Mouse (Mus musculus) CH12.LX (cell line): ENCODE results near the gene Hoxa7. TPM values are rescaled to one million over a fixed set of nuclear protein-coding genes. Genes with fewer than 3 reads are reported as not detected.

Experiments
- DNase-seq: peaks from one replicate; pipeline ENCODE4 v3.0.0-alpha.2; 2013; ENCODE audit errors: extremely low read depth
- H3K27ac ChIP-seq: 2 replicates; pipeline ENCODE4 v1.5.1; 2012; ENCODE audit warnings: low read depth, mild to moderate bottlenecking, control low read depth, moderate library complexity; ENCODE audit not compliant: insufficient read depth
- H3K27me3 ChIP-seq: replicated peaks from 2 replicates; pipeline ENCODE3; 2012; ENCODE audit warnings: inconsistent platforms
- H3K36me3 ChIP-seq, 2 experiments: replicated peaks in 1 of 2; 2 replicates each; pipeline versions ENCODE3 to v1.6.1; 2012; ENCODE audit warnings: inconsistent platforms in 1 of 2, low read length in 1 of 2, mild to moderate bottlenecking in 1 of 2, mixed read lengths in 1 of 2, moderate library complexity in 1 of 2; ENCODE audit not compliant: control insufficient read depth in 1 of 2, insufficient read depth in 1 of 2
- H3K4me1 ChIP-seq, 2 experiments: 2 replicates each; pipeline ENCODE4 v1.6.1; 2012; ENCODE audit warnings: inconsistent platforms in 1 of 2, moderate library complexity in 1 of 2; ENCODE audit not compliant: insufficient read depth in 2 of 2, control insufficient read depth in 1 of 2
- H3K4me2 ChIP-seq: 2 replicates; pipeline ENCODE4 v1.6.1; 2012; ENCODE audit warnings: low read depth, mild to moderate bottlenecking, control low read depth; ENCODE audit not compliant: poor library complexity, insufficient read depth, severe bottlenecking
- H3K4me3 ChIP-seq, 3 experiments: fragments of 150-350 bp in 1 of 3; sonication (generic) in 1 of 3; replicated peaks in 1 of 3; 2 replicates each; pipeline versions ENCODE3 to v1.5.1; 2011 to 2012; ENCODE audit warnings: low read depth in 2 of 3, low read length in 2 of 3, mild to moderate bottlenecking in 2 of 3, moderate library complexity in 2 of 3, control low read depth in 1 of 3, improper control_type of control experiment in 1 of 3, inconsistent platforms in 1 of 3, mixed read lengths in 1 of 3; ENCODE audit not compliant: poor library complexity in 1 of 3
- H3K79me2 ChIP-seq: replicated peaks from 2 replicates; pipeline ENCODE4 v1.6.1; 2012; ENCODE audit warnings: mild to moderate bottlenecking, moderate library complexity; ENCODE audit not compliant: control insufficient read depth, poor library complexity, insufficient read depth, severe bottlenecking; ENCODE audit errors: extremely low read depth
- H3K9ac ChIP-seq: 2 replicates; pipeline ENCODE4 v1.6.1; 2012; ENCODE audit warnings: low read depth, mild to moderate bottlenecking, control low read depth, moderate library complexity; ENCODE audit not compliant: insufficient read depth
- H3K9me3 ChIP-seq: replicated peaks from 2 replicates; pipeline ENCODE3; 2012; ENCODE audit warnings: low read length, inconsistent platforms, mixed read lengths
- E2F4 ChIP-seq: IDR thresholded peaks from 2 replicates; pipeline ENCODE4 v1.6.1; 2011; ENCODE audit warnings: low read depth, low read length, improper control_type of control experiment; ENCODE audit not compliant: insufficient replicate concordance
- HCFC1 ChIP-seq: IDR thresholded peaks from 2 replicates; pipeline ENCODE4 v1.6.1; 2012; ENCODE audit warnings: low read depth, mild to moderate bottlenecking, inconsistent platforms, low read length, improper control_type of control experiment
- IRF4 ChIP-seq: IDR thresholded peaks from 2 replicates; pipeline ENCODE4 v1.6.1; 2014; ENCODE audit warnings: low read depth, mild to moderate bottlenecking, inconsistent platforms, low read length, improper control_type of control experiment
- JUND ChIP-seq: conservative IDR thresholded peaks from 2 replicates; pipeline ENCODE4 v1.6.1; 2011; ENCODE audit warnings: low read depth, low read length, improper control_type of control experiment
- KAT2A ChIP-seq: IDR thresholded peaks from 2 replicates; pipeline ENCODE4 v1.6.1; 2012; ENCODE audit warnings: low read length, improper control_type of control experiment, inconsistent platforms; ENCODE audit not compliant: insufficient replicate concordance
- MAX ChIP-seq: IDR thresholded peaks from 2 replicates; pipeline ENCODE4 v1.6.1; 2011; ENCODE audit warnings: low read length, improper control_type of control experiment
- MEF2A ChIP-seq: IDR thresholded peaks from 2 replicates; pipeline ENCODE4 v1.6.1; 2014; ENCODE audit warnings: low read depth, mild to moderate bottlenecking, inconsistent platforms, low read length, improper control_type of control experiment, borderline replicate concordance
- MXI1 ChIP-seq: IDR thresholded peaks from 2 replicates; pipeline ENCODE4 v1.6.1; 2011; ENCODE audit warnings: mild to moderate bottlenecking, low read depth, low read length, improper control_type of control experiment
- NELFE ChIP-seq: IDR thresholded peaks from 2 replicates; pipeline ENCODE4 v1.6.1; 2011; ENCODE audit warnings: low read depth, low read length, improper control_type of control experiment
- PAX5 ChIP-seq: IDR thresholded peaks from 2 replicates; pipeline ENCODE4 v1.6.1; 2012; ENCODE audit warnings: low read length, inconsistent platforms, mixed read lengths
- POLR2A ChIP-seq: IDR thresholded peaks from 2 replicates; pipeline ENCODE4 v1.6.1; 2011; ENCODE audit warnings: low read depth, mild to moderate bottlenecking, improper control_type of control experiment, low read length
- SIN3A ChIP-seq: IDR thresholded peaks from 2 replicates; pipeline ENCODE4 v1.6.1; 2012; ENCODE audit warnings: low read length, improper control_type of control experiment, inconsistent platforms
- SMC3 ChIP-seq: IDR thresholded peaks from 2 replicates; pipeline ENCODE4 v1.6.1; 2011; ENCODE audit warnings: low read depth, low read length, improper control_type of control experiment
- USF2 ChIP-seq: conservative IDR thresholded peaks from 2 replicates; pipeline ENCODE4 v1.6.1; 2011; ENCODE audit warnings: low read depth, low read length, improper control_type of control experiment
- ZMIZ1 ChIP-seq: IDR thresholded peaks from 2 replicates; pipeline ENCODE4 v1.6.1; 2012; ENCODE audit warnings: low read depth, mild to moderate bottlenecking, inconsistent platforms, low read length, improper control_type of control experiment
- dilution Hi-C: fragments of 300-500 bp; cut with MboI; formaldehyde crosslinking; loops from 2 replicates; pipeline ENCODE4 v1.14.3; 2020; ENCODE audit warnings: low sequenced_read_pairs; ENCODE audit not compliant: extremely low pct_unique_long_range_greater_than_20kb, extremely low pct_ligation_motif_present
- in situ Hi-C: fragments of 300-500 bp; cut with MboI; formaldehyde crosslinking; loops from 3 replicates; pipeline ENCODE4 v1.14.3; 2019; ENCODE audit warnings: low sequenced_read_pairs, low pct_ligation_motif_present, low pct_unique_long_range_greater_than_20kb, mixed read lengths
- polyA plus RNA-seq: library from polyadenylated mRNA; unstranded; fragments of >175 nt; gene quantifications from 2 replicates; pipeline ENCODE4 v1.2.1, GENCODE M21; 2012; ENCODE audit warnings: low read depth; ENCODE audit not compliant: insufficient read length
- total RNA-seq, 2 experiments: library from RNA; depleted of rRNA; stranded (reverse); fragments of 300-350 nt in 1 of 2; fragments of >200 nt in 1 of 2; gene quantifications; 2 replicates each; pipeline ENCODE4 v1.2.3; 2012 to 2014

Gene Hoxa7
- total and polyA plus RNA-seq, 3 experiments, result 1.0 to 1.4 (median 1.1) TPM

DNA sequence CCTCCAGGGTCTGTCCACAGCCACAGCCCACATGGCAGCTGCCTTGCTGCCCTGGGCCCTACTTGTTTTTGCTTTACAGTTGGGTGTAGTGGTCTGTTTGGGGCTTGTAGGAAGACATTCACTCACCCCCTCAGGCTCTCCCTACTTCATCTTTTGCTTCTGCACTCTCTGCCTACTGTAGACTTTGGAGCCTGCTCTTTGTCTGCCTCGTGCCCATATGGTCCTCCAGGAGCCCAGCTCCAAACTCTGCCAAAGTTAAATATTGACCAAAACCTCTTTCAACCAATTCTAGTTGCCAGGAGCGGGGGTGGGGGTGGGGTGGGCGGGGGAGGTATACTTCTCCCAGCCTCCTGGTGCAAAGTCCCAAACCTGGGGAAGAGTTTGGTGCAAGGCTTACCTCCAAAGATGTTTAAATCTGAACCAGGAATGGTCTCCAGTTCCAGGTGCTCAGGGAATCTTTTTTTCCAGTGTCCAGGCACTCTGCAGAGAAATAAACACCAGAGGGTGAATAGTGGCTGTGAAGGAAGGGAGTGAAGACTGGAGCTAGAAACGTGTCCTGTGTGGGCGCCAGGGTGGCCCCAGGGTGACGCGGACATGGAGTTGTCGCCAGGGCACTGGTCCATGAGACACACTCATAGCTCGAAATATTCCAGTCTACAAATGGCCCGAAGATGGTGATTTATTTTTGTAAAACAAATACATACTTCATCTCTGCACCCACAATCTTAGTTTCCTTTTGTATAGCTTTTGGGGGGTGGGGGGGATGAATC is 38.2 kb downstream of the Hoxa7 start:
- Histone ChIP-seq H3K27ac (no peak overlapping the region), H3K79me2 (no peaks in the 10 kb centered on the region), H3K27me3 (no peaks in the 10 kb centered on the region), H3K4me1 (no peaks in the 10 kb centered on the region), H3K4me2 (no peak overlapping the region), H3K9ac (no peak overlapping the region), H3K9me3 (no peaks in the 10 kb centered on the region), H3K36me3 (no peaks in the 10 kb centered on the region), H3K4me3 (no peak overlapping the region)
- dilution Hi-C loops (no loop called here), in situ Hi-C loops (no loop called here)
- TF ChIP-seq USF2, result no peak
- TF ChIP-seq JUND, result no peak
- no peak for TF ChIP-seq MXI1
- no peak for TF ChIP-seq PAX5
- no peak for TF ChIP-seq NELFE
- no peak for TF ChIP-seq MAX
- no peak for TF ChIP-seq SIN3A
- no peak for TF ChIP-seq POLR2A
- no peak for TF ChIP-seq SMC3
- no peak for TF ChIP-seq E2F4
- TF ChIP-seq HCFC1, result no peak
- no peak for TF ChIP-seq ZMIZ1
- TF ChIP-seq MEF2A, result no peak
- TF ChIP-seq KAT2A, result no peak
- DNase-seq, result no peak

DNA sequence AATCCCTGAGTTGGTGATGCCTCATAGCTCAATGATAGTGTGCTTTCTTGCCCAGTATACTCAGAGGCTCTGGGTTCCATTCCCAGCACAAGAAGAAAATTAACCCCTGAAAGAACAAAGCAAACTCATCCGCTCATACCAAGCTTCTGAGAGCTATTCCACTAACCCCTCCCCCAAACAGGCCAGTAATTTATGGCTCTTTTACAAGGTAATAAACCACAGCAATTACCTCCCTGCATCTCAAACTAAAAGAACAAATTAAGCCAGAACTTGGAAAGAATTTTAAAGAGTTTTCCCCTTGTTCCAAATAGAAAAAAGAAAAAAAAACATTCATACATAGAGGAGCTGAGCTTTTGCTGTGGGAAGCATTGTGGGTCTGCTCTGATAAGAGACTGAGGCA is 38.9 kb downstream of the Hoxa7 start:
- Histone ChIP-seq H3K9me3 (no peaks in the 10 kb centered on the region), H3K4me2 (no peak overlapping the region), H3K9ac (no peak overlapping the region), H3K27me3 (no peaks in the 10 kb centered on the region), H3K4me3 (no peak overlapping the region), H3K4me1 (no peaks in the 10 kb centered on the region), H3K27ac (no peak overlapping the region), H3K79me2 (no peaks in the 10 kb centered on the region), H3K36me3 (no peaks in the 10 kb centered on the region)
- TF ChIP-seq HCFC1 (no peak), IRF4 (no peak), JUND (no peak), PAX5 (no peak)
- in situ Hi-C loops, result no loop called here
- dilution Hi-C loops, result no loop called here
- DNase-seq, result no peak
